Mouse (Mus musculus): ENCODE measurements around the gene Hoxc9. TPM values are rescaled to one million over a fixed set of nuclear protein-coding genes. Genes with fewer than 3 reads are reported as not detected.

Gene Hoxc9
- polyA plus RNA-seq, 1 experiment from 2014 or later = not detected

- H3K36me3 ChIP-seq (ENCODE audit: control insufficient read depth, insufficient read depth, low read length) = no peaks in the 10 kb centered on the region
- DNase-seq (ENCODE audit: low spot score) (no peak), ATAC-seq (replicated peaks; ENCODE audit: low FRiP score) (no peak)
- peaks cover 99% of the 10 kb centered on the region for H3K27me3 ChIP-seq (ENCODE audit: control insufficient read depth, insufficient read depth, low read length)
- no peak overlapping the region for H3K4me2 ChIP-seq (ENCODE audit: low read depth, low read length, severe bottlenecking)
- WGBS = 4% methylated on average over 5 of the region's 5 CpGs
- H3K9me3 ChIP-seq (ENCODE audit: control insufficient read depth, low read length) = no peaks in the 10 kb centered on the region
- H3K27ac ChIP-seq (ENCODE audit: low read depth, low read length) = no peak overlapping the region
- H3K4me3 ChIP-seq (ENCODE audit: low read depth, low read length) = no peak overlapping the region
- no peaks in the 10 kb centered on the region for H3K4me1 ChIP-seq (replicated peaks; ENCODE audit: control insufficient read depth, insufficient read depth, low read length)
- no peak overlapping the region for H3K9ac ChIP-seq (ENCODE audit: low read length)
Measured at GRCm38 (mm10) chr15:102988078-102988477, 11.8 kb downstream of the Hoxc9 start.

- Histone ChIP-seq H3K36me3 (ENCODE audit: control insufficient read depth, insufficient read depth, low read length) (no peaks in the 10 kb centered on the region), H3K4me3 (ENCODE audit: low read depth, low read length) (no peak within 1 kb of the TSS), H3K9me3 (ENCODE audit: control insufficient read depth, low read length) (no peaks in the 10 kb centered on the region), H3K4me1 (replicated peaks; ENCODE audit: control insufficient read depth, insufficient read depth, low read length) (no peaks in the 10 kb centered on the region), H3K27me3 (ENCODE audit: control insufficient read depth, insufficient read depth, low read length) (peaks cover 97% of the 10 kb centered on the region), H3K27ac (ENCODE audit: low read depth, low read length) (no peak within 1 kb of the TSS), H3K9ac (ENCODE audit: low read length) (no peak within 1 kb of the TSS), H3K4me2 (ENCODE audit: low read depth, low read length, severe bottlenecking) (no peak within 1 kb of the TSS)
- DNase-seq (ENCODE audit: low spot score) (no peak), ATAC-seq (replicated peaks; ENCODE audit: low FRiP score) (no peak)
- WGBS = under 1% methylated on average over 68 of the region's 69 CpGs
Measured at GRCm38 (mm10) chr15:102990461-102991397, 14.5 kb downstream of the Hoxc9 start, which contains the start of gene Hoxc8. Gene Hoxc8, plus strand, starts transcription at chr15:102990607.

- H3K4me1 ChIP-seq (replicated peaks; ENCODE audit: control insufficient read depth, insufficient read depth, low read length) = no peaks in the 10 kb centered on the region
- 2% methylated on average over 7 of the region's 7 CpGs for WGBS
- no peak overlapping the region for H3K4me3 ChIP-seq (ENCODE audit: low read depth, low read length)
- no peaks in the 10 kb centered on the region for H3K36me3 ChIP-seq (ENCODE audit: control insufficient read depth, insufficient read depth, low read length)
- DNase-seq (ENCODE audit: low spot score) (no peak), ATAC-seq (replicated peaks; ENCODE audit: low FRiP score) (no peak)
- no peak overlapping the region for H3K27ac ChIP-seq (ENCODE audit: low read depth, low read length)
- no peak overlapping the region for H3K4me2 ChIP-seq (ENCODE audit: low read depth, low read length, severe bottlenecking)
- no peak overlapping the region for H3K9ac ChIP-seq (ENCODE audit: low read length)
- H3K9me3 ChIP-seq (ENCODE audit: control insufficient read depth, low read length) = no peaks in the 10 kb centered on the region
- peaks cover 97% of the 10 kb centered on the region for H3K27me3 ChIP-seq (ENCODE audit: control insufficient read depth, insufficient read depth, low read length)
Measured at GRCm38 (mm10) chr15:102991782-102992181, 15.5 kb downstream of the Hoxc9 start.

GRCm38 (mm10) chr15:102992206-102992605 lies 16.0 kb downstream of the Hoxc9 start:
- Histone ChIP-seq H3K9me3 (ENCODE audit: control insufficient read depth, low read length) (no peaks in the 10 kb centered on the region), H3K27ac (ENCODE audit: low read depth, low read length) (no peak overlapping the region), H3K4me3 (ENCODE audit: low read depth, low read length) (no peak overlapping the region), H3K36me3 (ENCODE audit: control insufficient read depth, insufficient read depth, low read length) (no peaks in the 10 kb centered on the region), H3K4me1 (replicated peaks; ENCODE audit: control insufficient read depth, insufficient read depth, low read length) (no peaks in the 10 kb centered on the region), H3K4me2 (ENCODE audit: low read depth, low read length, severe bottlenecking) (no peak overlapping the region), H3K9ac (ENCODE audit: low read length) (no peak overlapping the region), H3K27me3 (ENCODE audit: control insufficient read depth, insufficient read depth, low read length) (peaks cover 96% of the 10 kb centered on the region)
- ATAC-seq (replicated peaks; ENCODE audit: low FRiP score) (no peak), DNase-seq (ENCODE audit: low spot score) (no peak)
- WGBS = under 1% methylated on average over 11 of the region's 11 CpGs

GRCm38 (mm10) chr15:102992863-102993262 lies 16.6 kb downstream of the Hoxc9 start:
- no peak overlapping the region for H3K9ac ChIP-seq (ENCODE audit: low read length)
- WGBS = 0% methylated on average over 3 of the region's 3 CpGs
- H3K4me2 ChIP-seq (ENCODE audit: low read depth, low read length, severe bottlenecking) = no peak overlapping the region
- no peaks in the 10 kb centered on the region for H3K36me3 ChIP-seq (ENCODE audit: control insufficient read depth, insufficient read depth, low read length)
- DNase-seq (ENCODE audit: low spot score) (no peak), ATAC-seq (replicated peaks; ENCODE audit: low FRiP score) (no peak)
- peaks cover 96% of the 10 kb centered on the region for H3K27me3 ChIP-seq (ENCODE audit: control insufficient read depth, insufficient read depth, low read length)
- no peak overlapping the region for H3K27ac ChIP-seq (ENCODE audit: low read depth, low read length)
- no peak overlapping the region for H3K4me3 ChIP-seq (ENCODE audit: low read depth, low read length)
- no peaks in the 10 kb centered on the region for H3K4me1 ChIP-seq (replicated peaks; ENCODE audit: control insufficient read depth, insufficient read depth, low read length)
- H3K9me3 ChIP-seq (ENCODE audit: control insufficient read depth, low read length) = no peaks in the 10 kb centered on the region

GRCm38 (mm10) chr15:102996548-102996947 lies 20.3 kb downstream of the Hoxc9 start:
- no peaks in the 10 kb centered on the region for H3K36me3 ChIP-seq (ENCODE audit: control insufficient read depth, insufficient read depth, low read length)
- ATAC-seq (replicated peaks; ENCODE audit: low FRiP score) (no peak), DNase-seq (ENCODE audit: low spot score) (no peak)
- H3K9ac ChIP-seq (ENCODE audit: low read length) = no peak overlapping the region
- no peak overlapping the region for H3K4me3 ChIP-seq (ENCODE audit: low read depth, low read length)
- under 1% methylated on average over 9 of the region's 9 CpGs for WGBS
- H3K9me3 ChIP-seq (ENCODE audit: control insufficient read depth, low read length) = no peaks in the 10 kb centered on the region
- no peak overlapping the region for H3K27ac ChIP-seq (ENCODE audit: low read depth, low read length)
- peaks cover 97% of the 10 kb centered on the region for H3K27me3 ChIP-seq (ENCODE audit: control insufficient read depth, insufficient read depth, low read length)
- peaks cover 3% of the 10 kb centered on the region; the same call in 1 of the 2 replicates for H3K4me1 ChIP-seq (replicated peaks; ENCODE audit: control insufficient read depth, insufficient read depth, low read length)
- H3K4me2 ChIP-seq (ENCODE audit: low read depth, low read length, severe bottlenecking) = no peak overlapping the region

GRCm38 (mm10) chr15:102997431-102997830 lies 21.2 kb downstream of the Hoxc9 start:
- no peak overlapping the region for H3K27ac ChIP-seq (ENCODE audit: low read depth, low read length)
- H3K9me3 ChIP-seq (ENCODE audit: control insufficient read depth, low read length) = no peaks in the 10 kb centered on the region
- H3K9ac ChIP-seq (ENCODE audit: low read length) = no peak overlapping the region
- H3K4me3 ChIP-seq (ENCODE audit: low read depth, low read length) = no peak overlapping the region
- H3K36me3 ChIP-seq (ENCODE audit: control insufficient read depth, insufficient read depth, low read length) = no peaks in the 10 kb centered on the region
- ATAC-seq (replicated peaks; ENCODE audit: low FRiP score) = no peak
- H3K4me1 ChIP-seq (replicated peaks; ENCODE audit: control insufficient read depth, insufficient read depth, low read length) = peaks cover 3% of the 10 kb centered on the region; the same call in 1 of the 2 replicates
- H3K4me2 ChIP-seq (ENCODE audit: low read depth, low read length, severe bottlenecking) = no peak overlapping the region
- 1% methylated on average over 3 of the region's 3 CpGs for WGBS
- no peak for DNase-seq (ENCODE audit: low spot score)
- peaks cover 97% of the 10 kb centered on the region for H3K27me3 ChIP-seq (ENCODE audit: control insufficient read depth, insufficient read depth, low read length)

- Histone ChIP-seq H3K27me3 (ENCODE audit: control insufficient read depth, insufficient read depth, low read length) (peaks cover 97% of the 10 kb centered on the region), H3K9ac (ENCODE audit: low read length) (no peak within 1 kb of the TSS), H3K4me1 (replicated peaks; ENCODE audit: control insufficient read depth, insufficient read depth, low read length) (peaks cover 3% of the 10 kb centered on the region; the same call in 1 of the 2 replicates), H3K4me2 (ENCODE audit: low read depth, low read length, severe bottlenecking) (peak within 1 kb of the TSS; percentile 43; the same call in 1 of the 2 replicates), H3K4me3 (ENCODE audit: low read depth, low read length) (peak within 1 kb of the TSS; percentile 14; the same call in 1 of the 2 replicates), H3K27ac (ENCODE audit: low read depth, low read length) (no peak within 1 kb of the TSS), H3K36me3 (ENCODE audit: control insufficient read depth, insufficient read depth, low read length) (no peaks in the 10 kb centered on the region), H3K9me3 (ENCODE audit: control insufficient read depth, low read length) (no peaks in the 10 kb centered on the region)
- ATAC-seq (replicated peaks; ENCODE audit: low FRiP score) (no peak), DNase-seq (ENCODE audit: low spot score) (no peak)
- 1% methylated on average over 19 of the region's 19 CpGs for WGBS
Measured at GRCm38 (mm10) chr15:102997939-102998355, 21.7 kb downstream of the Hoxc9 start, which contains the start of gene Hoxc6. Gene Hoxc6, plus strand, starts transcription at chr15:102998257.

Measured in forebrain, embryonic 11.5 days (tissue).